Mouse (Mus musculus) embryonic facial prominence, embryonic 13.5 days (tissue): ENCODE data around the gene 4833427G06Rik. TPM values are rescaled to one million over a fixed set of nuclear protein-coding genes. Genes with fewer than 3 reads are reported as not detected.

Experiments
- ATAC-seq: fragments of 200-750 bp; cut with Nextera tagmentation; 2 replicates; pipeline ENCODE4 v1.8.0; 2017; ENCODE audit warnings: low read depth; ENCODE audit not compliant: insufficient number of reproducible peaks, insufficient read depth, low FRiP score, low TSS enrichment
- H3K27ac ChIP-seq: fragments of 300-500 bp; sonication (generic); 2 replicates; pipeline ENCODE4 v1.5.1; 2015; ENCODE audit warnings: moderate library complexity, mild to moderate bottlenecking, inconsistent platforms
- H3K27me3 ChIP-seq: fragments of 300-500 bp; sonication (generic); 2 replicates; pipeline ENCODE4 v1.6.1; 2015; ENCODE audit warnings: mild to moderate bottlenecking, inconsistent platforms
- H3K36me3 ChIP-seq: fragments of 300-500 bp; sonication (generic); 2 replicates; pipeline ENCODE4 v1.6.1; 2015; ENCODE audit warnings: mild to moderate bottlenecking, inconsistent platforms
- H3K4me1 ChIP-seq: fragments of 300-500 bp; sonication (generic); 2 replicates; pipeline ENCODE4 v1.6.1; 2015; ENCODE audit warnings: inconsistent platforms
- H3K4me2 ChIP-seq: fragments of 300-500 bp; sonication (generic); 2 replicates; pipeline ENCODE4 v1.6.1; 2015; ENCODE audit warnings: moderate library complexity, mild to moderate bottlenecking, inconsistent platforms
- H3K4me3 ChIP-seq: fragments of 300-500 bp; sonication (generic); 2 replicates; pipeline ENCODE4 v1.5.1; 2015; ENCODE audit warnings: mild to moderate bottlenecking, inconsistent platforms
- H3K9ac ChIP-seq: fragments of 300-500 bp; sonication (generic); 2 replicates; pipeline ENCODE4 v1.6.1; 2015; ENCODE audit warnings: mild to moderate bottlenecking, inconsistent platforms
- H3K9me3 ChIP-seq: fragments of 300-500 bp; sonication (generic); 2 replicates; pipeline ENCODE4 v1.6.1; 2016; ENCODE audit warnings: inconsistent platforms
- WGBS: fragments of 180-500 bp; shearing (Covaris S2); methylation state at CpG from one replicate; pipeline ENCODE4 v1.1.7; 2015; ENCODE audit warnings: mixed read lengths; 5-methylcytosine and 5-hydroxymethylcytosine counted together
- polyA plus RNA-seq: library from polyadenylated mRNA; unstranded; fragments of >200 nt; fragmentation: Nextera tagmentation; extraction: Ambion mirVana; gene quantifications from 2 replicates; pipeline ENCODE4 v1.2.1, GENCODE M21; 2015

4833427G06Rik gene
- polyA plus RNA-seq, 1 experiment from 2014 or later: not detected

- no peak for ATAC-seq
- Histone ChIP-seq H3K4me3 (no peak overlapping the region), H3K9me3 (no peaks in the 10 kb centered on the region), H3K9ac (no peak overlapping the region), H3K4me1 (peaks cover 13% of the 10 kb centered on the region), H3K4me2 (no peak overlapping the region), H3K27me3 (peaks cover 25% of the 10 kb centered on the region), H3K36me3 (no peaks in the 10 kb centered on the region), H3K27ac (no peak overlapping the region)
- WGBS: 85% methylated on average over 2 of the region's 2 CpGs
Measured at GRCm38 (mm10) chr9:51105751-51106150, 3.9 kb upstream of the 4833427G06Rik start.

- peak overlapping the region; percentile 78 for H3K9ac ChIP-seq
- no peaks in the 10 kb centered on the region for H3K36me3 ChIP-seq
- peak overlapping the region; percentile 62 for H3K4me3 ChIP-seq
- ATAC-seq: no peak
- peaks cover 13% of the 10 kb centered on the region for H3K4me1 ChIP-seq
- no peak overlapping the region for H3K27ac ChIP-seq
- no peaks in the 10 kb centered on the region for H3K9me3 ChIP-seq
- peak overlapping the region; percentile 100 for H3K4me2 ChIP-seq
- WGBS: 12% methylated on average over 26 of the region's 30 CpGs
- peaks cover 30% of the 10 kb centered on the region for H3K27me3 ChIP-seq
Measured at GRCm38 (mm10) chr9:51103808-51104514, 2.1 kb upstream of the 4833427G06Rik start.

- no peaks in the 10 kb centered on the region for H3K9me3 ChIP-seq
- ATAC-seq: no peak
- H3K27ac ChIP-seq: no peak overlapping the region
- H3K4me1 ChIP-seq: peaks cover 13% of the 10 kb centered on the region
- peak overlapping the region; percentile 100 for H3K4me2 ChIP-seq
- H3K9ac ChIP-seq: peak overlapping the region; percentile 78
- no peaks in the 10 kb centered on the region for H3K36me3 ChIP-seq
- H3K27me3 ChIP-seq: peaks cover 30% of the 10 kb centered on the region
- WGBS: 1% methylated on average over 43 of the region's 44 CpGs
- H3K4me3 ChIP-seq: peak overlapping the region; percentile 62
Measured at GRCm38 (mm10) chr9:51102963-51103807, 1.3 kb upstream of the 4833427G06Rik start.

- Histone ChIP-seq H3K27me3 (peaks cover 7% of the 10 kb centered on the region), H3K9ac (no peak overlapping the region), H3K9me3 (no peaks in the 10 kb centered on the region), H3K36me3 (no peaks in the 10 kb centered on the region), H3K4me2 (no peak overlapping the region), H3K4me3 (no peak overlapping the region), H3K4me1 (no peaks in the 10 kb centered on the region), H3K27ac (no peak overlapping the region)
- 56% methylated on average over 2 of the region's 2 CpGs for WGBS
- no peak for ATAC-seq
Measured at GRCm38 (mm10) chr9:51096306-51096705, 5.6 kb downstream of the 4833427G06Rik start.

GRCm38 (mm10) chr9:51093697-51094096 is 8.2 kb downstream of the 4833427G06Rik start:
- no peak overlapping the region for H3K4me2 ChIP-seq
- H3K27ac ChIP-seq: no peak overlapping the region
- no peaks in the 10 kb centered on the region for H3K36me3 ChIP-seq
- H3K9me3 ChIP-seq: no peaks in the 10 kb centered on the region
- no peaks in the 10 kb centered on the region for H3K27me3 ChIP-seq
- no peak for ATAC-seq
- H3K4me3 ChIP-seq: no peak overlapping the region
- 77% methylated on average over 5 of the region's 5 CpGs for WGBS
- no peak overlapping the region for H3K9ac ChIP-seq
- H3K4me1 ChIP-seq: no peaks in the 10 kb centered on the region

- Histone ChIP-seq H3K27ac (no peak overlapping the region), H3K27me3 (no peaks in the 10 kb centered on the region), H3K9ac (no peak overlapping the region), H3K36me3 (no peaks in the 10 kb centered on the region), H3K4me2 (no peak overlapping the region), H3K4me1 (peaks cover 10% of the 10 kb centered on the region), H3K4me3 (no peak overlapping the region), H3K9me3 (no peaks in the 10 kb centered on the region)
- 81% methylated on average over 5 of the region's 5 CpGs for WGBS
- no peak for ATAC-seq
Measured at GRCm38 (mm10) chr9:51081614-51082013, 20.3 kb downstream of the 4833427G06Rik start.

- peak within 1 kb of the TSS; percentile 76 for H3K9ac ChIP-seq
- no peaks in the 10 kb centered on the region for H3K36me3 ChIP-seq
- no peaks in the 10 kb centered on the region for H3K9me3 ChIP-seq
- H3K4me3 ChIP-seq: peak within 1 kb of the TSS; percentile 53
- peak within 1 kb of the TSS; percentile 55 for H3K27ac ChIP-seq
- no peaks in the 10 kb centered on the region for H3K27me3 ChIP-seq
- peak within 1 kb of the TSS; percentile 84 for H3K4me2 ChIP-seq
- H3K4me1 ChIP-seq: peaks cover 22% of the 10 kb centered on the region
- ATAC-seq: peak; percentile 91
- WGBS: under 1% methylated on average over 14 of the region's 14 CpGs
Measured at GRCm38 (mm10) chr9:51076979-51077315, 24.9 kb downstream of the 4833427G06Rik start, which contains the start of gene Layn. Layn (minus strand) TSS chr9:51077094.

- no peaks in the 10 kb centered on the region for H3K36me3 ChIP-seq
- H3K9ac ChIP-seq: peak overlapping the region; percentile 76
- H3K9me3 ChIP-seq: no peaks in the 10 kb centered on the region
- peaks cover 22% of the 10 kb centered on the region for H3K4me1 ChIP-seq
- ATAC-seq: no peak
- H3K4me3 ChIP-seq: peak overlapping the region; percentile 53
- H3K27me3 ChIP-seq: no peaks in the 10 kb centered on the region
- under 1% methylated on average over 17 of the region's 17 CpGs for WGBS
- H3K4me2 ChIP-seq: peak overlapping the region; percentile 84
- H3K27ac ChIP-seq: peak overlapping the region; percentile 55; the same call in 1 of the 2 replicates
Measured at GRCm38 (mm10) chr9:51076300-51076978, 25.4 kb downstream of the 4833427G06Rik start.

- peak overlapping the region; percentile 84 for H3K4me2 ChIP-seq
- ATAC-seq: no peak
- peaks cover 22% of the 10 kb centered on the region for H3K4me1 ChIP-seq
- peak overlapping the region; percentile 53 for H3K4me3 ChIP-seq
- no peak overlapping the region for H3K27ac ChIP-seq
- peak overlapping the region; percentile 51; the same call in 1 of the 2 replicates for H3K9ac ChIP-seq
- no peaks in the 10 kb centered on the region for H3K27me3 ChIP-seq
- no peaks in the 10 kb centered on the region for H3K9me3 ChIP-seq
- 16% methylated on average over 3 of the region's 3 CpGs for WGBS
- H3K36me3 ChIP-seq: no peaks in the 10 kb centered on the region
Measured at GRCm38 (mm10) chr9:51075780-51076179, 26.1 kb downstream of the 4833427G06Rik start.

GRCm38 (mm10) chr9:51070801-51071200 is 31.1 kb downstream of the 4833427G06Rik start:
- Histone ChIP-seq H3K9ac (no peak overlapping the region), H3K4me3 (no peak overlapping the region)
- 81% methylated on average over 4 of the region's 4 CpGs for WGBS

GRCm38 (mm10) chr9:51068202-51068601 is 33.7 kb downstream of the 4833427G06Rik start:
- H3K36me3 ChIP-seq: no peaks in the 10 kb centered on the region
- H3K4me1 ChIP-seq: no peaks in the 10 kb centered on the region; the same call in 1 of the 2 replicates
- H3K9ac ChIP-seq: no peak overlapping the region
- H3K9me3 ChIP-seq: no peaks in the 10 kb centered on the region
- no peak overlapping the region for H3K27ac ChIP-seq
- no peak for ATAC-seq
- H3K4me3 ChIP-seq: no peak overlapping the region
- no peak overlapping the region for H3K4me2 ChIP-seq
- 40% methylated on average over 3 of the region's 3 CpGs for WGBS
- H3K27me3 ChIP-seq: no peaks in the 10 kb centered on the region

More at GRCm38 (mm10) chr9:51070801-51071200, 31.1 kb downstream of the 4833427G06Rik start:
- ATAC-seq: no peak
- Histone ChIP-seq H3K9me3 (no peaks in the 10 kb centered on the region), H3K27me3 (no peaks in the 10 kb centered on the region), H3K4me2 (no peak overlapping the region), H3K27ac (no peak overlapping the region), H3K36me3 (no peaks in the 10 kb centered on the region), H3K4me1 (peaks cover 4% of the 10 kb centered on the region; the same call in 1 of the 2 replicates)
